Mouse (Mus musculus) cerebellum, postnatal 14 days (tissue): ENCODE measurements around the gene Deaf1.
"Not testable (repeated sequence)": the region's sequence is repeated elsewhere in the genome, so short reads cannot be mapped to it uniquely, and the experiment has no call there.

ENCODE experiments used
- DNase-seq, 2 experiments: peaks; one replicate each; pipeline ENCODE4 v3.0.0; 2021; ENCODE audit warnings: mixed read lengths in 2 of 2

Gene Deaf1

GRCm38 (mm10) chr7:141261480-141261879, 66.0 kb downstream of the Deaf1 start:
- DNase-seq, result peak; percentile 44 to 48

GRCm38 (mm10) chr7:141256159-141256558, 71.3 kb downstream of the Deaf1 start:
- DNase-seq, result no peak

DNA sequence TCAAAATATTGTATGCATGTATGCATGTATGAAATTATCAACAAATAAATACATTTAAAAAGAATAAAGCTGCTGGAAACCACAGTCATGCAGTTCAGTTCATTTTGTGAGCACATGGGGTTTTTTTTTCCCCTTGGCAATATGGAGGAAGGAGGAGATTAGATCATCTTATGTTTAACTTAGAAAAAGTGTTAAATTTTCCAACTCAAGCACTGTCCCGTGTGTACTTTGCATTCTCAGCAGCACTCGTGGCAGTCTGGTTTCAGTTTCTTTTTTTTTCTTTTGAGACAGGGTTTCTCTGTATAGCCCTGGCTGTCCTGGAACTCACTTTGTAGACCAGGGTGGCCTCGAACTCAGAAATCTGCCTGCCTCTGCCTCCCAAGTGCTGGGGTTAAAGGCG, 77.0 kb downstream of the Deaf1 start:
- DNase-seq, result not testable (repeated sequence)
